Comparison of ENCODE assay signal across 23 mouse cellular contexts in the genomic region with DNA sequence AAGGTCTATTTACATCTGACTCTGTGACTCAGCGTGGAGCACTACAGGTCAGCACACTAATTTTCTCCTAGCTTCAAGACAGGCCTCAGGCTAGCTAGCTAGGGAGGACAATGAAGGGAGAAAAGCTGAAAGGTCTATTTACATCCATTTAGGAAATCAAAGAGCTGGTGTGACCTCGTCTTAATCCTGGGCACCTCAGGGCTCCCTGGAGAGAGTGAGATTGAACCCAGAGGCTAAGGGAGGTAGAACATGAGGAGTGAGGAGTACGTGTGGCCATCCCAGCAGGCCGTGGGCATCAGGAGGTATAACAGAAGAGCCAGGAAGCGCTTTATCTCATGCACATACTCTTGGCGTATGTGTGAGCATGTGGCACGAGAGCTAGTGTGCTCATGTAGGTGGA. TPM values are rescaled to one million over a fixed set of nuclear protein-coding genes. Genes with fewer than 3 reads are reported as not detected.
A peak's percentile ranks its signal among the peaks of the same experiment; 100 is the strongest.
DNase-seq lines count a peak whose midpoint lies in the region; ATAC-seq lines count a peak whose summit lies in the region.
"Had no signal": no experiment of that assay in that cellular context is flagged by ENCODE, and none has a peak within 500 bp of the region (broad histone marks: within the 10 kb centered on the region; RNA-seq: fewer than 3 reads in every experiment).

No protein-coding gene starts in this region.

- H3K9ac ChIP-seq in liver, embryonic 11.5 days (ENCODE audit: low read depth, low read length) = no peak overlapping the region
- H3K9ac ChIP-seq in hindbrain, embryonic 13.5 days = no peak overlapping the region
- H3K9ac ChIP-seq: embryonic facial prominence, embryonic 13.5 days; embryonic facial prominence, embryonic 15.5 days; forebrain, embryonic 12.5 days had no signal

- no peak overlapping the region for H3K4me3 ChIP-seq in liver, embryonic 11.5 days (ENCODE audit: low read depth, low read length)
- no peak overlapping the region for H3K4me3 ChIP-seq in hindbrain, embryonic 13.5 days
- H3K4me3 ChIP-seq: embryonic facial prominence, embryonic 13.5 days; embryonic facial prominence, embryonic 15.5 days; erythroblast, embryonic 14.5 days; forebrain, embryonic 10.5 days; forebrain, embryonic 12.5 days had no signal

- no peak for ATAC-seq in liver, embryonic 11.5 days (replicated peaks; ENCODE audit: low FRiP score)
- ATAC-seq in hindbrain, embryonic 13.5 days (ENCODE audit: low FRiP score) = no peak
- ATAC-seq: activated CD4-positive, CD25-positive, alpha-beta regulatory T cell, adult 4 months; forebrain, embryonic 14.5 days; forebrain, embryonic 16.5 days had no signal

- H3K4me1 ChIP-seq in liver, embryonic 11.5 days (replicated peaks; ENCODE audit: control insufficient read depth, insufficient read depth, low read length) = peaks cover 10% of the 10 kb centered on the region; the same call in 1 of the 2 replicates
- no peaks in the 10 kb centered on the region for H3K4me1 ChIP-seq in hindbrain, embryonic 13.5 days (replicated peaks)
- H3K4me1 ChIP-seq: embryonic facial prominence, embryonic 13.5 days; embryonic facial prominence, embryonic 15.5 days had no signal

- DNase-seq in liver, embryonic 11.5 days (ENCODE audit: low spot score) = peak; percentile 21
- DNase-seq in liver (no peak), 3T3-L1 (ENCODE audit: low read depth, low spot score) (peak; percentile 28), NIH3T3 (ENCODE audit: low read depth) (peak; percentile 47)
- no peak for DNase-seq in thymus, postnatal 10 days (ENCODE audit: low spot score in 2 of 2)
- DNase-seq: adrenal gland, adult 8-10 months; adrenal gland, postnatal 14 days; adrenal gland, postnatal 36 days; cerebellum, adult 11-12 months; cerebellum, adult 2 months; cerebellum, adult 9-10 months; cerebellum, postnatal 10 days; cerebellum, postnatal 25 days had no signal

- H3K27ac ChIP-seq in liver, embryonic 11.5 days (ENCODE audit: low read depth, low read length) = no peak overlapping the region
- no peak overlapping the region for H3K27ac ChIP-seq in hindbrain, embryonic 13.5 days
- H3K27ac ChIP-seq: embryonic facial prominence, embryonic 13.5 days; embryonic facial prominence, embryonic 15.5 days; forebrain, embryonic 10.5 days; forebrain, embryonic 12.5 days had no signal

- no peaks in the 10 kb centered on the region for H3K9me3 ChIP-seq in liver, embryonic 11.5 days (ENCODE audit: control insufficient read depth, low read length)
- no peaks in the 10 kb centered on the region for H3K9me3 ChIP-seq in hindbrain, embryonic 13.5 days
- H3K9me3 ChIP-seq: embryonic facial prominence, embryonic 13.5 days; embryonic facial prominence, embryonic 15.5 days; forebrain, embryonic 10.5 days; forebrain, embryonic 12.5 days had no signal

- H3K27me3 ChIP-seq in liver, embryonic 11.5 days (replicated peaks; ENCODE audit: control insufficient read depth, insufficient read depth, low read length) = no peaks in the 10 kb centered on the region
- H3K27me3 ChIP-seq in hindbrain, embryonic 13.5 days = no peaks in the 10 kb centered on the region
- H3K27me3 ChIP-seq: embryonic facial prominence, embryonic 13.5 days; embryonic facial prominence, embryonic 15.5 days had no signal

- H3K4me2 ChIP-seq in liver, embryonic 11.5 days = no peak overlapping the region
- no peak overlapping the region for H3K4me2 ChIP-seq in hindbrain, embryonic 13.5 days
- H3K4me2 ChIP-seq: embryonic facial prominence, embryonic 13.5 days; embryonic facial prominence, embryonic 15.5 days; forebrain, embryonic 12.5 days had no signal

- 69% methylated on average over 7 of the region's 7 CpGs for WGBS in liver, embryonic 11.5 days
- WGBS in hindbrain, embryonic 13.5 days = 62% methylated on average over 7 of the region's 7 CpGs

- H3K36me3 ChIP-seq in liver, embryonic 11.5 days (ENCODE audit: control insufficient read depth, insufficient read depth, low read length) = no peaks in the 10 kb centered on the region
- no peaks in the 10 kb centered on the region for H3K36me3 ChIP-seq in hindbrain, embryonic 13.5 days
- H3K36me3 ChIP-seq: embryonic facial prominence, embryonic 13.5 days; embryonic facial prominence, embryonic 15.5 days; forebrain, embryonic 10.5 days; forebrain, embryonic 12.5 days had no signal

RNA-seq across cellular contexts. Expression of a gene that starts 15.8 kb away (rescaled TPM):
- polyA plus RNA-seq in liver, embryonic 11.5 days (2014; fragmentation: Nextera tagmentation; extraction: Ambion mirVana) = 0.23 and 0.38 TPM in 2 replicates
- 1.1 and 1.2 TPM in 2 replicates for polyA plus RNA-seq in hindbrain, embryonic 13.5 days (2015; fragmentation: Nextera tagmentation; extraction: Ambion mirVana)
- polyA plus RNA-seq: activated CD4-positive, CD25-positive, alpha-beta regulatory T cell, adult 4 months; erythroblast, embryonic 14.5 days; G1E had no signal

RNA-seq across cellular contexts. Expression of a gene that starts 17.4 kb away (rescaled TPM):
- polyA plus RNA-seq in liver, embryonic 11.5 days (2014; fragmentation: Nextera tagmentation; extraction: Ambion mirVana) = 296 and 310 TPM in 2 replicates
- 193 and 214 TPM in 2 replicates for polyA plus RNA-seq in hindbrain, embryonic 13.5 days (2015; fragmentation: Nextera tagmentation; extraction: Ambion mirVana)

RNA-seq across cellular contexts. Expression of a gene that starts 17.6 kb away (rescaled TPM):
- 23.8 and 26.5 TPM in 2 replicates for polyA plus RNA-seq in liver, embryonic 11.5 days (2014; fragmentation: Nextera tagmentation; extraction: Ambion mirVana)
- 57.7 and 62.4 TPM in 2 replicates for polyA plus RNA-seq in hindbrain, embryonic 13.5 days (2015; fragmentation: Nextera tagmentation; extraction: Ambion mirVana)

RNA-seq across cellular contexts. Expression of a gene that starts 45.2 kb away (rescaled TPM):
- 0.48 and 0.96 TPM in 2 replicates for polyA plus RNA-seq in liver, embryonic 11.5 days (2014; fragmentation: Nextera tagmentation; extraction: Ambion mirVana)
- 1.6 and 2.1 TPM in 2 replicates for polyA plus RNA-seq in hindbrain, embryonic 13.5 days (2015; fragmentation: Nextera tagmentation; extraction: Ambion mirVana)
- polyA plus RNA-seq: G1E had no signal

Comparison
In these comparisons a context has a peak if more than half of its experiments do, and no peak if none do; other contexts are left out.
1. DNase-seq: peak in liver, embryonic 11.5 days (single experiment), 3T3-L1 (single experiment) and NIH3T3 (single experiment); none in liver (single experiment) and thymus, postnatal 10 days (0 of 2).